8 mouse cellular contexts compared by ENCODE assay signal in the genomic region with DNA sequence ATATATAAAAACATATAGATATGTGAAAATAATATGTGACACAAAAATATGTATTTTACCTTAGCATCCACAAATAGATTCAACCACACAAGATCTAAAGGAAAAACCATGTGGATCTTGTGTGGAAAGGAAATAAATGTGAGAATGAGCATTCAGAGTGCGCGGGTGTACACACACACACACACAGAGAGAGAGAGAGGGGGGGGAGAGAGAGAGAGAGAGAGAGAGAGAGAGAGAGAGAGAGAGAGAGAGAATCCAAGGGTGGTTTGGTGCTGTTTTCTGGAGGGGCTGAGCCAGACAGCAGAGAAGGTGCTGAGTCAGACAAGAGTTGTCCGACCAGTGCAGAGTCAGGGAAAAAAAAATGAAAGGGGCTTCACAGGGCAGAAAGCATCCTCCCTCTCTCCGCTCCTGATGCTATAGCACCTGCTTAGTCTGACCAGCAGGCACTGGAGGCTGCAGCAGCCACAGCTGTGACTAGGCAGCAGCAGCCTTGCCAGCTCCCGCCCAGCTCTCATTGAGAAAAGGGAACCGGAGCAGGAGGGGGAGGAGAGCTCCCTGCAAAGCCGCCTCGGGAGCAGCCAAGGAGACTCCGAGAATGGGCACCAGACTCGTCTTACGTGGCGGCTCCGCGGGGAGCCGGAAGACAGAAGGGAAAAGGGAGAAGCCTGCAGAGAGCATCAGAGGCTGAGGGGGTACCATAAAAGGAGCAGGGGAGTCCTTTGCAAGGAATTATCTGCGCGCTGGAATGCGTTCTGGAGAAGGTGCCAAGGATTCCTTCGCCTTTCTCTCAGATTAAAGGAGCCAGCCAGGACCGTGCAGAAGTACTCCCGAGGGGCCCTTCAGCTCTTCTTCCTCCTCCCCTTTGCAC.
DNase-seq lines count a peak whose midpoint lies in the region; ATAC-seq and TF ChIP-seq lines count a peak whose summit lies in the region.

No protein-coding gene starts in this region.

- H3K4me1 ChIP-seq in hindbrain, embryonic 15.5 days (replicated peaks) = peaks cover 42% of the 10 kb centered on the region

- H3K9ac ChIP-seq in hindbrain, embryonic 15.5 days = peak overlapping the region; percentile 60

- peak; percentile 36 for TF ChIP-seq CTCF in gastrocnemius, adult 2 months (IDR thresholded peaks at IDR 0.05)

- no peaks in the 10 kb centered on the region for H3K9me3 ChIP-seq in hindbrain, embryonic 15.5 days

- DNase-seq in adipocyte (ENCODE audit: low spot score) = peak; percentile 39
- peak; percentile 49 to 58 for DNase-seq in cerebellum, postnatal 4 days (ENCODE audit: low spot score in 2 of 2)
- DNase-seq in gastrocnemius, adult 2 months = peak; percentile 95
- DNase-seq in layer of hippocampus, postnatal 36 days = peak; percentile 73 to 81
- DNase-seq in lung, postnatal 10 days = peak; percentile 88
- peak; percentile 86 for DNase-seq in retina, postnatal 1 day

- peak overlapping the region; percentile 82 for H3K4me2 ChIP-seq in hindbrain, embryonic 15.5 days

- ATAC-seq in hindbrain, embryonic 15.5 days (ENCODE audit: low FRiP score, low read depth) = peak; percentile 95
- ATAC-seq in activated CD4-positive, CD25-positive, alpha-beta regulatory T cell, adult 4 months = no peak

- H3K27ac ChIP-seq in gastrocnemius, adult 2 months = peak overlapping the region; percentile 76
- H3K27ac ChIP-seq in hindbrain, embryonic 15.5 days (replicated peaks) = peak overlapping the region; percentile 87

- intact Hi-C loops in gastrocnemius, adult 2 months (cut with DNase I) = no loop called here

- WGBS in hindbrain, embryonic 15.5 days = 1% methylated on average over 21 of the region's 21 CpGs

- peak overlapping the region; percentile 69 for H3K4me3 ChIP-seq in gastrocnemius, adult 2 months
- peak overlapping the region; percentile 51 for H3K4me3 ChIP-seq in hindbrain, embryonic 15.5 days

- H3K27me3 ChIP-seq in hindbrain, embryonic 15.5 days = no peaks in the 10 kb centered on the region

- no peaks in the 10 kb centered on the region for H3K36me3 ChIP-seq in hindbrain, embryonic 15.5 days

Comparison
In these comparisons a context has a peak if more than half of its experiments do, and no peak if none do; other contexts are left out.
1. DNase-seq: peak in every context shown above with its lines; median percentile 95 in gastrocnemius, adult 2 months; 88 in lung, postnatal 10 days; 86 in retina, postnatal 1 day; 77 in layer of hippocampus, postnatal 36 days; 54 in cerebellum, postnatal 4 days; 39 in adipocyte.